Mouse (Mus musculus): ENCODE data around the gene Metap1.
A peak's percentile ranks its signal among the peaks of the same experiment; 100 is the strongest.

GRCm38 (mm10) chr3:138527667-138528231 is 38.4 kb upstream of the Metap1 start:
- TF ChIP-seq SMC3 (IDR thresholded peaks at IDR 0.05; ENCODE audit: low read depth, low read length) (no peak), TBP (IDR thresholded peaks at IDR 0.05; ENCODE audit: low read depth, low read length) (no peak), EP300 (IDR thresholded peaks at IDR 0.05; ENCODE audit: low read depth in 1 of 2, low read length in 2 of 2) (peak in 1 of 2 experiments; percentile 29; a peak in 1 of 4 replicates), UBTF (IDR thresholded peaks at IDR 0.05; ENCODE audit: borderline replicate concordance, insufficient read depth, low read depth, low read length) (no peak), USF1 (IDR thresholded peaks at IDR 0.05; ENCODE audit: low read depth, low read length) (no peak), ETS1 (IDR thresholded peaks at IDR 0.05; ENCODE audit: low read depth, low read length) (peak; percentile 55; the same call in 1 of the 2 replicates), POLR2A (IDR thresholded peaks at IDR 0.05; ENCODE audit: control insufficient read depth in 1 of 2, insufficient read depth in 1 of 2, low read depth in 1 of 2, low read length in 2 of 2, poor library complexity in 1 of 2) (peak in 1 of 2 experiments; percentile 17; a peak in 2 of 4 replicates), CHD1 (IDR thresholded peaks at IDR 0.05; ENCODE audit: low read depth, low read length) (no peak), MYC (IDR thresholded peaks at IDR 0.05; ENCODE audit: low read depth, low read length) (peak; percentile 66; the same call in 1 of the 2 replicates)

All from MEL (cell line).